Mouse (Mus musculus): ENCODE measurements around the gene Coq10a.
A peak's percentile ranks its signal among the peaks of the same experiment; 100 is the strongest.
"Not testable (repeated sequence)": the region's sequence is repeated elsewhere in the genome, so short reads cannot be mapped to it uniquely, and the experiment has no call there.

Coq10a gene

DNA sequence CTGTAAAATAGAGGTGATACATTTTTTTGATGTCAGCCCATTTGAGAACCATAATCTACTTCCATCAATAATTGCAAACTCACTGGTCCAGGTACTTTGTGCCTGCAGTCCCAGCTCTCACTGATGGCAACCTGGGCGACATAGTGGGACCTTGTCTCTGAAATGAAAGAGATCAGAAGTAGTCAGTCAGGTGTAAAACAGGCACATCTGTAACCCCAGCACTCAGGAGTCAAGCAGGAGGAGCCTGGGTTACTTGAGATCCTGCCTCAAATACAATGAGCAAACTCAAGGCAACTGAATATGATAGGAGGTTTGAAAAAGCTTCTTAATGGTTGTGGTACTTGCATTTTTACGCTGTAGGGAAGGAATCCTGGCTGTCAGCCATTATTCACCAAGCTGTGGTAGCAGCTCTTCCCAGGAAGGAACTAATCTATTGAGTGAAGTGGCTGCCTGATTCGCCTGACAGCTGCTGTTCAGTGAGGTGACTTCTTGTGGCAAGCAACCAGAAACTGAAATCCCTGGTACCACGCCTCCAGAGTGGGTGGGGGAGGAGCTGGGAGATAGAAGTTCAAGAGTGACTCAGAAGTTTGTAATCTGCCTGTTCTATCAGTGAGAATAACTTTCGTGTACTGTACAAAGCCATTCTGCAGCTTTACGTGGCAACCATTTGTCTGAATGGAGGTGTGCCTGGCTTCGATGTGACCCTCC, 24.1 kb downstream of the Coq10a start:
- peak; percentile 28 for DNase-seq (ENCODE audit: low read depth, low spot score)

DNA sequence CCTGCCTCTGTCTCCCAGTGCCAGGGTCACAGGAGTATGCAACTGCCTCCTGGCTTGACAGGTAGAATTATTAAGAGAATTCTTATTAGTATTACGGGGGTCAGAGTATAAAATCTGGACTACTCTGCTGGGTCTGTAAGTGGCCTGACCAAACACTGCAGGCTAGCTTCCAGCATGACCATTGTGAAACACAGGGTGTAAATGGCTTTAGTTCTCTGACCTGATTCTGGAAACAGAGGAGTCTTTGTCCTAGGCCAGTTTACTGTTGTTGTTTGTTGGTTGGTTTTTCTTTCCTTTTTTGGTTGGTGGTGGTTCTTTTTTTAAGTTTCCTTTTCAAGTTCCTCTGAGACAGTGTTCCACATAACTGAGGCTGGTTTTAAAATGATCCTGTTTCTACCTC, 25.4 kb downstream of the Coq10a start:
- DNase-seq (ENCODE audit: low read depth, low spot score), result no peak

DNA sequence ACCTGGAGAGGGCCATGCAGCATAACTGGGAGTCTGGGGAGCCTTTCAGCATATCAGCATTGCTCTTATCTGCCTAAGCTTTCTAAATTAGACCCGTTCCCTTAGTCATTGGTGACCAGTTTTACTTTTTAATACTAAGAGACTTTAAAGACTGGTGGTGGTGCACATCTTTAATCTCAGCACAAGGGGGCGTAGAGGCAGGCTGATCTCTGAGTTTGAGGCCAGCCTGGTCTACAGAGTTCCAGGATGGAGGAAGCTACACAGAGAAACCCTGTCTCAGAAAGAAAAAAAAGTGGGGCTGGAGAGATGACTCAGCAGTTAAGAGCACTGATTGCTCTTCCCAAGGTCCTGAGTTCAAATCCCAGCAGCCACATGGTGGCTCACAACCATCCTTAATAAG, 28.5 kb downstream of the Coq10a start:
- no peak for DNase-seq (ENCODE audit: low read depth, low spot score)

DNA sequence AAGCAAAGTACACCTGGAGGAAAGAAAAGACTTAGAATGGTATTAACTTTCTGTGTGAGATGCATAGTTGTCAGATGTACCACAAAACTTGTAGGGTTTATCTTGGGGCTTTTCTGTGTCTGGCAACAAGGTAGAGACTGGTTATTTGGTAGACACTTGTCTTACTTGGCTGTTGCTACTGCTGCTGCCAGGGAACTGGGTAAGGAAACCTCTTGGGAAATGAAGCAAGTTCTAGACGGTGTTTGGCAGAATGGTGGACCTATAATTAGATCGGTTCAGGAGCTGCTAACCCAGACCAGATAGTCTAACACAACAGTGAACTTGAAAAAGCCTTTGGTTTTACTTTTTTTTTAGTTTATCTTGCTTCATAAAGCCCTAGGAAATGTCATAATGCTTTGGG, 29.8 kb downstream of the Coq10a start:
- DNase-seq (ENCODE audit: low read depth, low spot score), result no peak

DNA sequence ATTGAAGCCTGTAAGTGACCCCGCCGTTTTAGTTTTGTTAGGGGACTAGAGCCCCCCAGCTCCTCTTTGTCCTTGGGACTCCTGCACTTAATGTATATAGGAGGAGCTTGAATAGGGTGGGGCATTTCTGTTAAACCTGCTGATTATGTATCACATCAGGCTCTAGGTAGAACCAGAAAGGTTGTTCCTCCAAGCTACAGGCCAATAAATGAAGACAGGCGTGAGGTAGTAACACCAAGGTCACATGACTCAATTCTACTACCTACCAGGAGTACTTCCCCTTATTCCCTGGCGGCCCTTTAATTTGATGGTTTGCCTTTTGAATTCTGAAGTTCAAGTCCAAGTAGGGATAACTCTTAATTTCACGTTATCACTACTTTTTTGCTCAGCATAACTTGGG, 30.4 kb downstream of the Coq10a start:
- no peak for DNase-seq (ENCODE audit: low read depth, low spot score)

DNA sequence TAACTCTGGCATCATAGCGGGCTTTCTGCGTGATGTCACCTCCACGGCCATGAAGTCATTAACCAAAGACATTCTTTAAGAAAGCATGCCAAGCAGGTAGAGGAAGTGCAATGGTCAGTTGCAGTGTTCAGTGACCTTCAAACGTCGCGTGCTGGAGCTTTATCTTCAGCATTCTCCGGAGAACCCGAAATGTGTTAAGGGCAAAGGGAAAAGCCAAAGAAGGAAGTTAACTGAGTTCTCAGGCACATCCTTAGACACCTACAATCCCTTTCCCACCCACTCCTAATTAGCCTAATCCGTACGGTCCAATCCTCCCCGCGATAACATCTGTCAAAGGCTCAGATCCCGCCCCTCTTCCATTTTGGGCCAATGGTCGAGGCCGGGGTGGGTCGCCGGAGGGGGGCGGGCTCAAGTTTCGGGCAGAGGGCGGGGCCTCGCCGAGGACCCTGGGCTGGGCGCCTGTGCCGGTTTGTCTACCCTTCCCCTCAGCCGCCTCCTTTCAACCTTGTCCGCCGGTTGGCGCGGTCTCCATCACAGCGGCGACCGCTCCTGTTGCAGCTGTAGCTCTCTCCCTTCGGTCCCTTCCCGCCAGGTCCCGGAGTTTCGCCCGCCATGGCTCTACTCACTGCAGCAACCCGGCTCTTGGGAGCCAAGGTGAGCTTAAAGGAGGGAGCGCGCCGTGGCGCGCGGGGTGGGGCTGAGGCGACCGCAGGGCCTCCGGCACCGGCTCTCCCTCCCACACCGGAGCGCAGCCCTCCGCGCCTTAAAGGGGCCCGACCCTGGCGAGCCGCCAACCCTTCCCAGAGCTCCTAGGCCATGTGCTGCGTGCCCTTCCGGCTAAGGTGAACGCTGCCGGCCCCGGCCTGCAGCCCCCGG, 31.3 kb downstream of the Coq10a start, which contains the start of gene Cs:
Cs (plus strand) TSS at position 429 of the 876 bp plus-strand sequence.
- peak; percentile 98 for DNase-seq (ENCODE audit: low read depth, low spot score)

DNA sequence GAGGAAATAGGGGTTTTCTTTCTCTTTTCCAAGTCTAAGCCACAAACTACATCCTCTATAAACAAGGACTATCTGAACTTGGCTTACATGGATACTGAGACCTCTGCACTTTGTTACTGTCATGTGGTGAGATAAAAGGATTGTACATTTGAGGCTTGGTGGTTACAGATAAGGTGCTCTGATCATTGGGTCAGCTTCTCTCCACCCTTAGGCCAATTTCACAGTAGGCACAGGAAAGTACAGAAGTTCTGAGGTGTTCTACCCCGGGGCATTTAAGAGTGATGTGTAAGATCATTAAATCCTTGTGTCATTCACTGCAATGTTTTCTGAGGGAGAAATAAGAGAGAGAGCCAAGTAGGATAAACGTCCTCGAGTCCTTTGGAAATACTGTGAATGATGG, 32.2 kb downstream of the Coq10a start:
- no peak for DNase-seq (ENCODE audit: low read depth, low spot score)

DNA sequence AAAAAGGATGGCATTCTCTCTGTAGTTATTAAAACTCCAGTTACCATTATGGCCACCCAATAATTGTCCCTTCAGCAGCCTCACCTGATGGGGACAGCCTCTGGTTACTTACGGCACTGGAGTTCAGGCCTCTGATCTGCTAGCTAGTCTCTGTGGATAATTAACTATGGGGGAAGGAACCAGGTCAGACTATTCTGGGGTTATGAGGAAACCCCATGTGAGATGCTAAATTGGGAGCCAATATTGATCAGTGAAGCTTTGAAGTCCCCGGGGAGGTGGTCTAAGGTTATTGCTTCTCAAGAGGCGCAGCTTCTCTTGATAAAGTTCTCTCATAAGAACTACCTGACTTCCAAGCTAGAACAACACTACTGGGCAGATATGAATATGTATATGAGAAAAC, 32.6 kb downstream of the Coq10a start:
- DNase-seq (ENCODE audit: low read depth, low spot score), result no peak

DNA sequence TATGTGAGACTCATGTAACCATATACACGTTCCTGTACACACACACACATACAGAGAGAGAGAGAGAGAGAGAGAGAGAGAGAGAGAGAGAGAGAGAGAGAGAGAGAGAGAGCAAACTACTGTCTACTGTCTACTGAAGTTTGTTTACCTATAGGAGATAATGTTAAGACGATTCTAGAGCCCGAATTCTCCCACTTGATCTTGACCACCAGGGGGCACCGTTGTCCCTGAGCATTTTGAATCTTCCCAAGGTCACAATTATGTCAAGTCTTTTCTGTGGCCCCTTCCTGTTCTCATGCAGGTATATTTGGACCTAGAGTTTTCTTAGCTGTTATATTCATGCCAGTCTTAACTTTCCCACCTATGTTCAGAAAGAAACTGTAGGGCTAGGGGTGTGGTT, 33.2 kb downstream of the Coq10a start:
- peak; percentile 83 for DNase-seq (ENCODE audit: low read depth, low spot score)

DNA sequence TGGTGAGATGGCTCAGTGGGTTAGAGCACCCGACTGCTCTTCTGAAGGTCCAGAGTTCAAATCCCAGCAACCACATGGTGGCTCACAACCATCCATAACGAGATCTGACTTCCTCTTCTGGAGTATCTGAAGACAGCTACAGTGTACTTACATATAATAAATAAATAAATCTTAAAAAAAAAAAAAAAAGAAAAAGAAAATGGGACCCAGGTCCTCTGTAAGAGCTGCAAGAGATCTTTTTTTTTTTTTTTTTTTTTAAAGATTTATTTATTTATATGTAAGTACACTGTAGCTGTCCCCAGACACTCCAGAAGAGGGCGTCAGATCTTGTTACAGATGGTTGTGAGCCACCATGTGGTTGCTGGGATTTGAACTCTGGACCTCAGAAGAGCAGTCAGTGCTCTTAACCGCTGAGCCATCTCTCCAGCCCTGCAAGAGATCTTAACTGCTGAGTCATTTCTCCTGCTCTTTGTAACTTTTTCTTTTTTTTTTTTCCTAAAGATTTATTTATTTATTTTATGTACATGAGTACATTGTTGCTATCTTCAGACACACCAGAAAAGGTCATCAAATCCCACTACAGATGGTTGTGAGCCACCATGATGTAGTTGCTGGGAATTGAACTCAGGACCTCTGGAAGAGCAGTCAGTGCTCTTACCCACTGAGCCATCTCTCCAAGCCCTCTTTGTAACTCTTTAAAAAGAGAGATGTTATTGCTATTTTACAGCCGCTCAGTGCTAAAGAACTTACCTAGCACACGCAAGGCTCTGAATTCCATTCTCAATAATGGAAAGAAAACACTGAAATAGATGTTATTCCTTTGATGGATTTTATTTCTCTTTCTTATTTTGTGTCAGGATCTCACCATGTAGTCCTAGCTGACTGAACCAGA, 36.2 kb downstream of the Coq10a start:
- DNase-seq (ENCODE audit: low read depth, low spot score), result not testable (repeated sequence)

DNA sequence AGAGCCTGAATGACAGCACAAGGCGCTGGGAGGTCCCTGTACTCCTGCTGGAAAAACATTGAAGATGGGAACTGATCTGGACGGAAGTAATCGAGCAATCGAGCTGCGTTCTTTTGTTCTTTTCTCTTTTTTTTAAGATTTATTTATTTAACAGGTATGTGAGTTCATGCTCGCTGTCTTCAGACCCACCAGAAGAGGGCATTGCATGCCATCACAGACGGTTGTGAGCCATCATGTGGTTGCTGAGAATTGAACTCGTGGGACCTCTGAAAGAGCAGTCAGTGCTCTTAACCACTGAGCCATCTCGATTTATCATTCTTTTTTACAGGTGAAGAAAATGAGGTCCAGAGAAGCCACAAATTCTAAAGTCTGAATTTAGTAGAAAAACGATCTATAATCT, 41.2 kb downstream of the Coq10a start:
- DNase-seq (ENCODE audit: low read depth, low spot score), result no peak

DNA sequence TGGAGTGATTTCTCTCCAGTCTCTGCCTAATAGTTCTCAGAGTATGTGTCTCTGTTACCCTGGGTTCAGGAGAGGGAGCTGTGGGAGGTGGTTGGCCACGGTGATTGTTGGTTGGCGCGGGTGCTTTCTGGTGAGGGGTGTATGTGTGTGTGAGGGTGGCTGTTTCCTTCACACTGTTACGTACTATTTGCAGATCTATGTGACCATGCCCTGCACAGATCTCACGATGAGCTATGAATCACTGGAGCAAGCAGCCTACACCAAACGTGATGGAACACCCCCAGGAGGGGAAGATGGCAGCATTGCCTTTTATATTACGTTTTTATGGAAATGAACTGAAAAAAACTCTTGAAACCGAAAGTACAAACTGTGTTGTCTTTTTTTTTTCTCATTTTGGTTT, 42.0 kb downstream of the Coq10a start:
- no peak for DNase-seq (ENCODE audit: low read depth, low spot score)

DNA sequence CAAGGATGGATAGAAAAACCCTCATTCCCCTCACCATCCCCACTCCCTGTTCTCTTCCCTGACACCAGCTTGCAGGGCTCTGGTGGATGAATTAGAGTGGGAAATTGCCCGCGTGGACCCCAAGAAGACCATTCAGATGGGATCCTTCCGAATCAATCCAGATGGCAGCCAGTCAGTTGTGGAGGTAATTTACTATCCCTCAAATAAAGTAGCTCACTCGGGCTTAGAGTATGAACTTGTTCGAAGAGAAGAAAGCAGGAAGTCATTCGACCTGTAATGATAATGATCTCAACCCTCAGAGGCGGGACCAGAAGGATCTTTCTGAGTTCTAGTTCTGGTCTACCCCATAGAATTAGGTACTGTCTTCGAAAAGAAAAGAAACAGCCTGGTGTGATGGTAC, 45.3 kb downstream of the Coq10a start:
- DNase-seq (ENCODE audit: low read depth, low spot score), result no peak

DNA sequence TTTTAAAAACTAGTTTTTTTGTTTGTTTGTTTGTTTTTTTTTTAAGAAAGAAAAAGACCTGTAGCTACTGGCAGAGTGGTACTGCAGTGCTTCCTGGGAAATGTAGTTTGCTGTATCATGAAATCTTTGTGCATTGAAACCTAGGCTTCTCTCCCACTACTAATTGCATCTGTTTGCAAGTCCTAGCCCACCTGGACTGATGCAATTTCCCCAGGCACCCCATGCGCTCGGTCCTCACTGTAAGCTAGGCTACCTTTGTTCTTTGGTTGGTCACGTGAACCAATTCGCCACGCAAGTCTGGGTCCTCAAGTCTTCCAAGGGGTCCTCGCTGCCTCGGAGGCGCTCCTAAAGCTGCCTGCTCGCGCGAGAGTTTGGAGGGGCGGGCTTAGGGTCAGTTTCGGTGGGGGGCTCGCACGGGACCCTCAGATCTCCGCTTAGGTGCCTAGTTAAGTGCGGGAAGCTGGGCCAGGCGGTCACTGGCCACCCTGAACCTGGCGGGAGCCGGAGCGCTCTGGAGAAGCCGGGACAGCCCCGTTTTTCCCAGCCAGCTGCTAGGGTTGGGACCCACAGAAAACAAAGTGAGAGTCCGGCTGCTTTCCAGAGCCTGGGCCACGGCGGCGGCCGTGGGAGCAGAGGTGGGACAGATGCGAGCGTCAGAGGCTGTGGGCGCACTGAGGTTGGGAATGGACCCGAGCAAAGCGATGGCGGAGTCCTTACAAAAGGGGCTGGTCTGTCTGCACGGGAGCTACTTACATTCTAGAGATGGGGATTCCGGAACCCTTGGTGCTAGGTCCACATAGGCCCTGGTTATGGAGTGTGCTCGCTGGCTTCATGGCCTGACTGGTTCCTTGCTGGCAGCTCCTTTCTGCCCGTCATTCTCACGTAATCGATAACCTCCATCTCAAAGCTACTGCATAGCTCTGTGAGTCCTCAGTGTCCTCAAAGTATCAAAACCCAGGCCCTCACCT, 46.4 kb downstream of the Coq10a start, which contains the start of gene Cnpy2:
Cnpy2 (plus strand) TSS at position 319 of the 968 bp plus-strand sequence.
- peak; percentile 96 for DNase-seq (ENCODE audit: low read depth, low spot score)

DNA sequence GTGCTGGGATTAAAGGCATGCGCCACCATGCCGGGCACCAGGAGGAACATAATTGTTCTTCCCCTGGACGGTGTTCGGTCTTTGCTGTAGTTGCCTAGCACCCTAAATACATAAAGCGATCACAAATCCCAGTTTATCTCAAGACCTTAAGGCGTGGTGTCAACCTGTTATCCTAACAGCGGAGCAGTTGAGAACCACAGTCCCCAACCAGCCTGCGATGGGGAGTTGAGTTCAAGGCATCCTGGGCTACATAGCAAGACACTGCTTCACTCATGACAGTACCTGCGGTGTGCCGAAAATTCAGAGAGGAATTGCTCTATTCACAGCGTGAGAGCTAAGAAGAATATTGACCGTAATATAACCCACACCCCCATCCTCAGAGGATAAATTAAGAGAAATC, 47.2 kb downstream of the Coq10a start:
- no peak for DNase-seq (ENCODE audit: low read depth, low spot score)

DNA sequence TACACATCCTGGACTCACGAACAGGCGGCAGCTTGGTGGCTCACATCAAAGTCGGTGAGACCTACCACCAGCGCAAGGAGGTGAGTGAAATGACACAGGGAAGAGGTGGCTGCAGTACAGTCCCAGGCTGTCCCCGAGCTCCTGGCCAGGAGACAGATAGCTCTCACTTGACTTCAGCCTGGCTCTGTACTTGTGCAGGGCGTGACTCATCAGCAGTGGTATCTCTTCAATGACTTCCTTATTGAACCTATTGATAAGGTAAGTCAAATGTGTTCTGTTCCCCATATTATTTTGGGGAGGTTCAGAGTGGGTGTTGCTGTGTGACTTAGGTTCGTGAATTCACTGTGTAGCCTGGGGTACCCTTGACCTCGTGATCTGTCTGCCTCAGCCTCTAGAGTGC, 53.2 kb downstream of the Coq10a start:
- DNase-seq (ENCODE audit: low read depth, low spot score), result no peak
